Mouse (Mus musculus) liver, adult 2 months (tissue): ENCODE measurements around the gene Mre11a.

Source experiments
- CTCF ChIP-seq: fragments of 200-500 bp; IDR thresholded peaks from 2 replicates; pipeline ENCODE4 v1.5.1; 2011; ENCODE audit warnings: low read depth, low read length, control low read depth
- POLR2A ChIP-seq: fragments of 200-500 bp; IDR thresholded peaks from 2 replicates; pipeline ENCODE4 v1.6.1; 2011; ENCODE audit warnings: low read length, control low read depth; ENCODE audit not compliant: insufficient read depth; ENCODE audit errors: extremely low read depth

DNA sequence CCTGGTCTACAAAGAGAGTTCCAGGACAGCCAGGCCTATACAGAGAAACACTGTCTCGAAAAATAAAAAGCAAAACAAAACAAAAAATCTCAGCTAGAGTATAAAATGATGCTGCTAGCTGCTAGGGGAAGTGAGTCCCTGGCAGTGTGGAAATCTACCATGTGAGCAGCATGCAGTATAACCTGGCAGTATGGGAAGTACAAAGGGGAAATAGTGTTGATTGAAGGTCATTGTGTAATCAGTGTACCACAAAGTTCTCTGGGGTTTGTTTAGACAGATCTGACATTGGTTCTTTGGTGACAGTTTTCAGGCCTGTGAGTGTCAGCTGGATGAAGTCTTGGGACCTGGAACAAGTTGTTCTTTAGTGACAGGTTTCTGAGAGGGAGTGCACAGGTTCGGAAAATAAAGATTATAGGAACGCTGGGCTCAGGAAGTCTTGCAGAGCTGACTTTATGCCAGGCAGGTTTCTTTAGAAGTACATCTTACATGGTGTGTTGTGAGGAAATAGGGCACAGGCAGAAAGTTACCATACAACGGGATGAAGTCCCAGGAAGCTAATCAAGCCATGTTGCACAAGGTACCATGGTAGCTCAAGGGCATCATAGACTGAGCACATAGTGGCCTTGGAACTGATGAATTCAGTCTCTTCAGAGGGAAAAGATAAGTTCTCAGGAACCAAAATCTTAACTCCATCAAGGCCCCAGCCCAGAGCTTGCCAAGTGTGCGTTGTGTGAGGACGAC lies 51.1 kb downstream of the Mre11a start:
- TF ChIP-seq POLR2A (no peak), CTCF (no peak)
